ENCODE assay signal across 19 mouse cellular contexts in the genomic region with DNA sequence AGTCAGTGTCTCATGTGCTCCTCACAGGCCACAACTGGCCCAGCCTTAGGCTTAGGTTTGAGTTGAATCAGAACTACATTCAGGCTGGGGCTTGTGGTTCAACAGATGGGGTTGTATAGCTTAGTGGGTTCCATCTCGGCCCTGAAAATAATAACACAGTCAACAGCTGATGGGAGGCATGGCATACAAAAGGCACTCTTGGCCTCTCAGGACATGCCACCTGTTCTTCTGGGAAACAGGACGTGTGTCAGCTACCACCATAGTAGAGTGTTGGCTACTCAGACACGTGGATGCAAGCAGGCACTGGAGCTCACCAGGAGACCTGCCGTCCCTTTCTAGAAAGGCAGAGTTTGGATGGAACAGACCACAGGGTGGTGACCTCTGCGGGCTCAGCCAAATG.
"Had no signal": no experiment of that assay in that cellular context is flagged by ENCODE, and none has a peak within 500 bp of the region (broad histone marks: within the 10 kb centered on the region; RNA-seq: fewer than 3 reads in every experiment).

No protein-coding gene starts in this region.

- H3K4me1 ChIP-seq: lung, embryonic 15.5 days had no signal

- ATAC-seq: liver, postnatal 0 days; lung, postnatal 0 days; midbrain, embryonic 13.5 days; midbrain, embryonic 15.5 days had no signal

- DNase-seq: liver, postnatal 0 days; lung, adult 2 months; lung, postnatal 14 days; lung, postnatal 36 days; retina, postnatal 1 day; right cerebral cortex, adult 18-20 months; right cerebral cortex, postnatal 25 days; right cerebral cortex, postnatal 4 days; spleen, adult 18-20 months; thymus, adult 18-20 months; thymus, postnatal 14 days; thymus, postnatal 36 days had no signal

- H3K36me3 ChIP-seq: lung, embryonic 15.5 days; midbrain, embryonic 13.5 days; midbrain, embryonic 15.5 days; neural tube, embryonic 13.5 days; neural tube, embryonic 15.5 days had no signal

- H3K9me3 ChIP-seq: lung, embryonic 15.5 days; midbrain, embryonic 13.5 days; midbrain, embryonic 15.5 days; neural tube, embryonic 13.5 days; neural tube, embryonic 15.5 days had no signal

- H3K27me3 ChIP-seq: lung, embryonic 15.5 days; midbrain, embryonic 13.5 days; midbrain, embryonic 15.5 days; neural tube, embryonic 13.5 days; neural tube, embryonic 15.5 days had no signal

- H3K4me3 ChIP-seq: lung, embryonic 15.5 days; midbrain, embryonic 13.5 days; midbrain, embryonic 15.5 days; neural tube, embryonic 13.5 days; neural tube, embryonic 15.5 days had no signal

- H3K27ac ChIP-seq: lung, embryonic 15.5 days; macrophage; midbrain, embryonic 13.5 days; midbrain, embryonic 15.5 days; neural tube, embryonic 13.5 days; neural tube, embryonic 15.5 days had no signal
